ENCODE assay signal across 22 mouse cellular contexts in the genomic region with DNA sequence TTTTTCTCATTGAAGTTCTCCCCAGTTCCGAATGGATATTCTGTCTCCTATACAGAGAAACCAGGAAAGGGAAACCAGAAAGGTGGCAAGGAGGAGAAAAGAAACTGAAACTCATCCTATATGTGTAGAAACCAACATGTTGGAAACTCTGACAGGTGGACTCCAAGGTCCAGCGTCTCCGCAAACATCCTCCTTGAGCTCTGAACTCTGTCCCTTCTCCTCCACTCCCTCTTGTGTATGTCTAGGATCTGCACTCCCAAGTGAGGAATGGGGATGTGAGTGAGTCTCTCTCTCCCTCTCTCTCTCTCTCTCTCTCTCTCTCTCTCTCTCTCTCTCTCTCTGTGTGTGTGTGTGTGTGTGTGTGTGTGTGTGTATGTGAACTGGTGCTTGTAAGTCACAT. TPM values are rescaled to one million over a fixed set of nuclear protein-coding genes. Genes with fewer than 3 reads are reported as not detected.
DNase-seq lines count a peak whose midpoint lies in the region; ATAC-seq and TF ChIP-seq lines count a peak whose summit lies in the region.
"Had no signal": no experiment of that assay in that cellular context is flagged by ENCODE, and none has a peak within 500 bp of the region (broad histone marks: within the 10 kb centered on the region; RNA-seq: fewer than 3 reads in every experiment).

No protein-coding gene starts in this region.

- H3K9me3 ChIP-seq in heart, embryonic 10.5 days, result no peaks in the 10 kb centered on the region
- no peaks in the 10 kb centered on the region for H3K9me3 ChIP-seq in megakaryocyte, embryonic 14.5 days
- H3K9me3 ChIP-seq in intestine, postnatal 0 days (ENCODE audit: control insufficient read depth), result no peaks in the 10 kb centered on the region
- no peaks in the 10 kb centered on the region for H3K9me3 ChIP-seq in forebrain, embryonic 13.5 days (replicated peaks)
- H3K9me3 ChIP-seq: midbrain, embryonic 12.5 days; neural tube, embryonic 13.5 days had no signal

- no peaks in the 10 kb centered on the region for H3K36me3 ChIP-seq in heart, embryonic 10.5 days
- no peaks in the 10 kb centered on the region for H3K36me3 ChIP-seq in megakaryocyte, embryonic 14.5 days (replicated peaks; ENCODE audit: low read length)
- no peaks in the 10 kb centered on the region for H3K36me3 ChIP-seq in intestine, postnatal 0 days (ENCODE audit: control insufficient read depth, insufficient read depth)
- no peaks in the 10 kb centered on the region for H3K36me3 ChIP-seq in forebrain, embryonic 13.5 days (ENCODE audit: poor library complexity, severe bottlenecking)
- H3K36me3 ChIP-seq: midbrain, embryonic 12.5 days; neural tube, embryonic 13.5 days had no signal

- peak overlapping the region; percentile 84 for H3K27ac ChIP-seq in heart, embryonic 10.5 days
- peak overlapping the region; percentile 73 for H3K27ac ChIP-seq in intestine, postnatal 0 days (ENCODE audit: low read depth, low read length)
- no peak overlapping the region for H3K27ac ChIP-seq in forebrain, embryonic 13.5 days
- H3K27ac ChIP-seq: layer of hippocampus, adult 2 months; midbrain, embryonic 12.5 days; neural tube, embryonic 13.5 days had no signal

- DNase-seq in heart, embryonic 10.5 days (ENCODE audit: low spot score), result no peak
- DNase-seq in heart, postnatal 4 days, result no peak
- DNase-seq in left cerebral cortex, postnatal 14 days (ENCODE audit: low spot score in 2 of 2), result no peak
- DNase-seq: adrenal gland, postnatal 25 days; B cell, adult 2 months; cerebellum, adult 11-12 months; cerebellum, postnatal 36 days; gastrocnemius, postnatal 36 days; kidney, adult 8-10 months; kidney, postnatal 14 days; layer of hippocampus, postnatal 36 days; lung, adult 2 months; lung, postnatal 36 days; thymus, postnatal 25 days had no signal

- no peak for ATAC-seq in megakaryocyte, adult 5-6 weeks (ENCODE audit: poor library complexity, severe bottlenecking)
- peak; percentile 97 for ATAC-seq in intestine, postnatal 0 days
- ATAC-seq in forebrain, embryonic 13.5 days, result no peak
- ATAC-seq: forebrain, embryonic 14.5 days had no signal

- no peaks in the 10 kb centered on the region for H3K27me3 ChIP-seq in heart, embryonic 10.5 days (ENCODE audit: insufficient read depth, poor library complexity, severe bottlenecking)
- H3K27me3 ChIP-seq in megakaryocyte, embryonic 14.5 days (replicated peaks), result peaks cover 2% of the 10 kb centered on the region
- H3K27me3 ChIP-seq in intestine, postnatal 0 days (replicated peaks; ENCODE audit: control insufficient read depth, insufficient read depth, low read length), result no peaks in the 10 kb centered on the region
- H3K27me3 ChIP-seq in forebrain, embryonic 13.5 days, result no peaks in the 10 kb centered on the region
- H3K27me3 ChIP-seq: midbrain, embryonic 12.5 days; neural tube, embryonic 13.5 days had no signal

- intact Hi-C loops in left cerebral cortex, postnatal 14 days (cut with DNase I), result no loop called here

- H3K9ac ChIP-seq in intestine, postnatal 0 days (ENCODE audit: low read depth, low read length), result no peak overlapping the region
- H3K9ac ChIP-seq in forebrain, embryonic 13.5 days, result no peak overlapping the region
- H3K9ac ChIP-seq: midbrain, embryonic 12.5 days; neural tube, embryonic 13.5 days had no signal

- no peak overlapping the region for H3K4me3 ChIP-seq in heart, embryonic 10.5 days
- H3K4me3 ChIP-seq in megakaryocyte, embryonic 14.5 days (replicated peaks), result peak overlapping the region; percentile 62
- H3K4me3 ChIP-seq in intestine, postnatal 0 days (ENCODE audit: low read depth, low read length), result no peak overlapping the region
- no peak overlapping the region for H3K4me3 ChIP-seq in forebrain, embryonic 13.5 days
- H3K4me3 ChIP-seq: layer of hippocampus, adult 2 months; midbrain, embryonic 12.5 days; neural tube, embryonic 13.5 days had no signal

- peak; percentile 40 for TF ChIP-seq CTCF in intestine, postnatal 0 days (IDR thresholded peaks at IDR 0.05; ENCODE audit: low read depth)

- WGBS in heart, embryonic 10.5 days, result 57% methylated on average over 3 of the region's 3 CpGs
- 50% methylated on average over 3 of the region's 3 CpGs for WGBS in intestine, postnatal 0 days
- WGBS in forebrain, embryonic 13.5 days, result 89% methylated on average over 3 of the region's 3 CpGs

- peak overlapping the region; percentile 38 for H3K4me2 ChIP-seq in intestine, postnatal 0 days (replicated peaks; ENCODE audit: low read depth)
- no peak overlapping the region for H3K4me2 ChIP-seq in forebrain, embryonic 13.5 days
- H3K4me2 ChIP-seq: midbrain, embryonic 12.5 days; neural tube, embryonic 13.5 days had no signal

- H3K4me1 ChIP-seq in heart, embryonic 10.5 days, result peaks cover 23% of the 10 kb centered on the region
- H3K4me1 ChIP-seq in megakaryocyte, embryonic 14.5 days, result peaks cover 43% of the 10 kb centered on the region
- no peaks in the 10 kb centered on the region for H3K4me1 ChIP-seq in intestine, postnatal 0 days (replicated peaks; ENCODE audit: control insufficient read depth, insufficient read depth, low read length)
- H3K4me1 ChIP-seq in forebrain, embryonic 13.5 days, result no peaks in the 10 kb centered on the region
- H3K4me1 ChIP-seq: midbrain, embryonic 12.5 days; neural tube, embryonic 13.5 days had no signal

RNA-seq across cellular contexts. Expression of gene Palld, which starts 6.8 kb away (rescaled TPM):
- polyA plus RNA-seq in heart, embryonic 10.5 days (2016; fragmentation: Nextera tagmentation; extraction: Ambion mirVana), result 167 and 228 TPM in 2 replicates
- total RNA-seq in heart, postnatal 4 days (2021), result 100 to 1,000 TPM; 311 to 316 TPM
- 2.7 and 4.7 TPM in 2 replicates for polyA plus RNA-seq in megakaryocyte, embryonic 14.5 days (2012; ENCODE audit: insufficient read depth, low replicate concordance)
- total RNA-seq in megakaryocyte, adult 5-6 weeks (2015), result 1.3 TPM in 2 replicates
- 0.44 and 0.65 TPM in 2 replicates for total RNA-seq in megakaryocyte, adult 5-6 weeks (2017)
- 62.3 and 73.8 TPM in 2 replicates for polyA plus RNA-seq in intestine, postnatal 0 days (2015; fragmentation: Nextera tagmentation; extraction: Ambion mirVana)
- 1 to 10 TPM; 4.0 to 4.7 TPM for total RNA-seq in left cerebral cortex, postnatal 14 days (2021)
- 30.2 and 33.8 TPM in 2 replicates for polyA plus RNA-seq in forebrain, embryonic 13.5 days (2015; fragmentation: Nextera tagmentation; extraction: Ambion mirVana)

RNA-seq across cellular contexts. Expression of gene Ddx60, which starts 18.6 kb away (rescaled TPM):
- polyA plus RNA-seq in heart, embryonic 10.5 days (2016; fragmentation: Nextera tagmentation; extraction: Ambion mirVana), result 0.57 and 2.0 TPM in 2 replicates
- total RNA-seq in heart, postnatal 4 days (2021), result 1 to 10 TPM; 1.5 to 2.3 TPM
- polyA plus RNA-seq in megakaryocyte, embryonic 14.5 days (2012; ENCODE audit: insufficient read depth, low replicate concordance), result not detected in 2 replicates
- total RNA-seq in megakaryocyte, adult 5-6 weeks (2015), result 5.7 and 6.9 TPM in 2 replicates
- 7.9 and 8.7 TPM in 2 replicates for total RNA-seq in megakaryocyte, adult 5-6 weeks (2017)
- polyA plus RNA-seq in intestine, postnatal 0 days (2015; fragmentation: Nextera tagmentation; extraction: Ambion mirVana), result 44.8 and 47.9 TPM in 2 replicates
- under 1 TPM; 0.30 to 0.51 TPM for total RNA-seq in left cerebral cortex, postnatal 14 days (2021)
- 0.10 and 0.21 TPM in 2 replicates for polyA plus RNA-seq in forebrain, embryonic 13.5 days (2015; fragmentation: Nextera tagmentation; extraction: Ambion mirVana)

Comparison
In these comparisons a context has a peak if more than half of its experiments do, and no peak if none do; other contexts are left out.
1. RNA of gene Ddx60, which starts 18.6 kb away (polyA plus RNA-seq): 44.8 to 47.9 TPM in intestine, postnatal 0 days; 0.57 to 2.0 TPM in heart, embryonic 10.5 days, 0.10 to 0.21 TPM in forebrain, embryonic 13.5 days and not detected in megakaryocyte, embryonic 14.5 days; every median in the first group is over 10 times any median in the second.